Mouse (Mus musculus) stomach, postnatal 0 days (tissue): ENCODE data around the gene Ocrl. TPM values are rescaled to one million over a fixed set of nuclear protein-coding genes. Genes with fewer than 3 reads are reported as not detected.

ENCODE experiments used
- ATAC-seq: fragments of 200-750 bp; cut with Nextera tagmentation; 2 replicates; pipeline ENCODE4 v1.8.0; 2017; ENCODE audit not compliant: low FRiP score, low TSS enrichment
- DNase-seq: peaks from one replicate; pipeline ENCODE4 v3.0.0-alpha.2; 2016; ENCODE audit warnings: low spot score
- H3K27ac ChIP-seq: fragments of 300-500 bp; sonication (generic); replicated peaks from 2 replicates; pipeline ENCODE4 v1.5.1; 2014; ENCODE audit warnings: mild to moderate bottlenecking, control low read depth
- H3K27me3 ChIP-seq: fragments of 300-500 bp; sonication (generic); 2 replicates; pipeline ENCODE4 v1.6.1; 2014; ENCODE audit warnings: low read length; ENCODE audit not compliant: control insufficient read depth, insufficient read depth
- H3K36me3 ChIP-seq: fragments of 300-500 bp; sonication (generic); 2 replicates; pipeline ENCODE4 v1.6.1; 2014; ENCODE audit warnings: low read length, mixed read lengths; ENCODE audit not compliant: control insufficient read depth, insufficient read depth
- H3K4me1 ChIP-seq: fragments of 300-500 bp; sonication (generic); replicated peaks from 2 replicates; pipeline ENCODE4 v1.6.1; 2014; ENCODE audit warnings: antibody characterized with exemption; ENCODE audit not compliant: control insufficient read depth, insufficient read depth
- H3K4me2 ChIP-seq: fragments of 300-500 bp; sonication (generic); replicated peaks from 2 replicates; pipeline ENCODE4 v1.6.1; 2014; ENCODE audit warnings: low read depth, mild to moderate bottlenecking, control low read depth, moderate library complexity
- H3K4me3 ChIP-seq: fragments of 300-500 bp; sonication (generic); 2 replicates; pipeline ENCODE4 v1.5.1; 2014; ENCODE audit warnings: low read depth, low read length, control low read depth
- H3K9ac ChIP-seq: fragments of 300-500 bp; sonication (generic); 2 replicates; pipeline ENCODE4 v1.6.1; 2014; ENCODE audit warnings: mild to moderate bottlenecking, low read length, control low read depth, mixed read lengths
- H3K9me3 ChIP-seq: fragments of 300-500 bp; sonication (generic); 2 replicates; pipeline ENCODE4 v1.6.1; 2016; ENCODE audit warnings: low read length; ENCODE audit not compliant: control insufficient read depth
- CTCF ChIP-seq: IDR thresholded peaks from 2 replicates; pipeline ENCODE4 v1.5.1; 2016; ENCODE audit warnings: antibody characterized with exemption, low read depth, mild to moderate bottlenecking, moderate library complexity
- EP300 ChIP-seq: optimal IDR thresholded peaks from 2 replicates; pipeline ENCODE3; 2016; ENCODE audit warnings: antibody characterized with exemption
- WGBS: fragments of 180-500 bp; shearing (Covaris S2); extraction: QIAGEN DNeasy Blood & Tissue Kit; methylation state at CpG from one replicate; pipeline ENCODE4 v1.1.7; 2014; 5-methylcytosine and 5-hydroxymethylcytosine counted together
- polyA plus RNA-seq: library from polyadenylated mRNA; unstranded; fragments of >200 nt; fragmentation: Nextera tagmentation; extraction: Ambion mirVana; gene quantifications from 2 replicates; pipeline ENCODE4 v1.2.1, GENCODE M21; 2015

The Ocrl gene
- polyA plus RNA-seq, 1 experiment from 2014 or later = 7.0 TPM

GRCm38 (mm10) chrX:48011656-48012055 lies 99.5 kb downstream of the Ocrl start:
- H3K4me3 ChIP-seq = no peak overlapping the region
- no peaks in the 10 kb centered on the region for H3K36me3 ChIP-seq
- no peak overlapping the region for H3K27ac ChIP-seq
- no peak overlapping the region for H3K4me2 ChIP-seq
- no peaks in the 10 kb centered on the region for H3K9me3 ChIP-seq
- no peaks in the 10 kb centered on the region for H3K27me3 ChIP-seq
- WGBS = 84% methylated on average over 3 of the region's 3 CpGs
- H3K9ac ChIP-seq = no peak overlapping the region
- no peaks in the 10 kb centered on the region for H3K4me1 ChIP-seq
- no peak for TF ChIP-seq EP300
- TF ChIP-seq CTCF = no peak
- DNase-seq = no peak
- ATAC-seq = no peak

Other genes starting within 250 kb of the Ocrl start
- 5.8 and 6.4 TPM in 2 replicates for gene Smarca1, start 19.4 kb upstream of the Ocrl start, polyA plus RNA-seq
- gene Apln, start 122.5 kb downstream of the Ocrl start, polyA plus RNA-seq = 3.0 and 3.1 TPM in 2 replicates
- gene Xpnpep2, start 196.3 kb downstream of the Ocrl start, polyA plus RNA-seq = 0.58 and 1.1 TPM in 2 replicates
- gene Sash3, start 234.0 kb downstream of the Ocrl start, polyA plus RNA-seq = 1.5 and 1.6 TPM in 2 replicates